Mouse (Mus musculus) small intestine, adult 2 months (tissue): ENCODE data around the gene Rnf135. TPM values are rescaled to one million over a fixed set of nuclear protein-coding genes. Genes with fewer than 3 reads are reported as not detected.
A peak's percentile ranks its signal among the peaks of the same experiment; 100 is the strongest.

ENCODE experiments used
- H3K27ac ChIP-seq: fragments of 200-500 bp; 2 replicates; pipeline ENCODE4 v1.5.1; 2012; ENCODE audit warnings: low read depth, low read length, control low read depth, inconsistent platforms; ENCODE audit not compliant: insufficient read depth
- H3K27me3 ChIP-seq: fragments of 200-500 bp; 2 replicates; pipeline ENCODE4 v1.6.1; 2012; ENCODE audit warnings: mild to moderate bottlenecking, moderate library complexity, low read length, inconsistent platforms; ENCODE audit not compliant: control insufficient read depth, insufficient read depth
- H3K36me3 ChIP-seq: fragments of 200-500 bp; 2 replicates; pipeline ENCODE4 v1.6.1; 2012; ENCODE audit warnings: mild to moderate bottlenecking, low read length, control low read depth, inconsistent platforms; ENCODE audit not compliant: control insufficient read depth, insufficient read depth
- H3K4me1 ChIP-seq: fragments of 200-500 bp; 2 replicates; pipeline ENCODE4 v1.6.1; 2012; ENCODE audit warnings: low read length, inconsistent platforms, mixed read lengths; ENCODE audit not compliant: control insufficient read depth, insufficient read depth, insufficient read length
- H3K4me3 ChIP-seq: fragments of 200-500 bp; 2 replicates; pipeline ENCODE4 v1.5.1; 2012; ENCODE audit warnings: low read depth, mild to moderate bottlenecking, control low read depth, inconsistent platforms, low read length, moderate library complexity
- CTCF ChIP-seq: fragments of 200-500 bp; IDR thresholded peaks from 2 replicates; pipeline ENCODE4 v1.5.1; 2012; ENCODE audit warnings: low read depth, mild to moderate bottlenecking, control low read depth, inconsistent platforms, low read length, moderate library complexity, mixed read lengths; ENCODE audit not compliant: insufficient replicate concordance, insufficient read length; ENCODE audit errors: extremely low read depth
- POLR2A ChIP-seq: fragments of 200-500 bp; IDR thresholded peaks from 2 replicates; pipeline ENCODE4 v1.6.1; 2012; ENCODE audit warnings: low read depth, mild to moderate bottlenecking, control low read depth, inconsistent platforms, low read length, moderate library complexity
- WGBS: fragments of 180-500 bp; shearing (Covaris S2); methylation state at CpG from one replicate; pipeline ENCODE4 v1.1.7; 2018; 5-methylcytosine and 5-hydroxymethylcytosine counted together
- polyA plus RNA-seq: library from polyadenylated mRNA; depleted of rRNA; stranded (reverse); fragments of >200 nt; gene quantifications from 2 replicates; pipeline ENCODE4 v1.2.3, GENCODE M21; 2012

Rnf135 gene
- polyA plus RNA-seq, 1 experiment: 5.9 TPM

- no peak overlapping the region for H3K4me3 ChIP-seq
- TF ChIP-seq CTCF: no peak
- no peak for TF ChIP-seq POLR2A
- H3K36me3 ChIP-seq: peaks cover 43% of the 10 kb centered on the region
- no peaks in the 10 kb centered on the region for H3K27me3 ChIP-seq
- 81% methylated on average over 7 of the region's 7 CpGs for WGBS
- H3K4me1 ChIP-seq: peaks cover 11% of the 10 kb centered on the region; the same call in 1 of the 2 replicates
- H3K27ac ChIP-seq: no peak overlapping the region
Observed at GRCm38 (mm10) chr11:80163362-80164116, 20.1 kb upstream of the Rnf135 start.

GRCm38 (mm10) chr11:80164224-80164623, 19.4 kb upstream of the Rnf135 start:
- Histone ChIP-seq H3K27ac (no peak overlapping the region), H3K4me3 (no peak overlapping the region), H3K36me3 (peaks cover 46% of the 10 kb centered on the region), H3K4me1 (peaks cover 11% of the 10 kb centered on the region), H3K27me3 (no peaks in the 10 kb centered on the region)
- WGBS: 80% methylated on average over 2 of the region's 2 CpGs
- TF ChIP-seq POLR2A: no peak
- no peak for TF ChIP-seq CTCF

- peaks cover 41% of the 10 kb centered on the region for H3K36me3 ChIP-seq
- TF ChIP-seq POLR2A (no peak), CTCF (no peak)
- H3K4me3 ChIP-seq: no peak overlapping the region
- H3K27me3 ChIP-seq: no peaks in the 10 kb centered on the region
- peaks cover 21% of the 10 kb centered on the region for H3K4me1 ChIP-seq
- peak overlapping the region; percentile 74 for H3K27ac ChIP-seq
- 73% methylated on average over 9 of the region's 9 CpGs for WGBS
Observed at GRCm38 (mm10) chr11:80168121-80168520, 15.5 kb upstream of the Rnf135 start.

- Histone ChIP-seq H3K4me3 (no peak overlapping the region), H3K36me3 (peaks cover 38% of the 10 kb centered on the region), H3K27me3 (no peaks in the 10 kb centered on the region), H3K4me1 (peaks cover 21% of the 10 kb centered on the region), H3K27ac (peak overlapping the region; percentile 87)
- no peak for TF ChIP-seq POLR2A
- no peak for TF ChIP-seq CTCF
- WGBS: 41% methylated on average over 4 of the region's 4 CpGs
Observed at GRCm38 (mm10) chr11:80168611-80169249, 14.9 kb upstream of the Rnf135 start.

- 74% methylated on average over 3 of the region's 3 CpGs for WGBS
Observed at GRCm38 (mm10) chr11:80169629-80170028, 14.0 kb upstream of the Rnf135 start.

GRCm38 (mm10) chr11:80170351-80170750, 13.3 kb upstream of the Rnf135 start:
- H3K4me1 ChIP-seq: peaks cover 26% of the 10 kb centered on the region
- no peak for TF ChIP-seq POLR2A
- no peak for TF ChIP-seq CTCF
- WGBS: 77% methylated on average over 5 of the region's 5 CpGs
- peak overlapping the region; percentile 70; the same call in 1 of the 2 replicates for H3K27ac ChIP-seq
- no peak overlapping the region for H3K4me3 ChIP-seq
- H3K27me3 ChIP-seq: no peaks in the 10 kb centered on the region
- H3K36me3 ChIP-seq: peaks cover 34% of the 10 kb centered on the region

More at GRCm38 (mm10) chr11:80169629-80170028, 14.0 kb upstream of the Rnf135 start:
- Histone ChIP-seq H3K4me3 (no peak overlapping the region), H3K27ac (no peak overlapping the region), H3K36me3 (peaks cover 36% of the 10 kb centered on the region), H3K27me3 (no peaks in the 10 kb centered on the region), H3K4me1 (peaks cover 26% of the 10 kb centered on the region)
- TF ChIP-seq POLR2A (no peak), CTCF (no peak)

GRCm38 (mm10) chr11:80171884-80172283, 11.8 kb upstream of the Rnf135 start:
- TF ChIP-seq POLR2A (no peak), CTCF (no peak)
- H3K36me3 ChIP-seq: peaks cover 27% of the 10 kb centered on the region
- H3K27ac ChIP-seq: peak overlapping the region; percentile 70
- H3K27me3 ChIP-seq: no peaks in the 10 kb centered on the region
- no peak overlapping the region for H3K4me3 ChIP-seq
- 44% methylated on average over 4 of the region's 4 CpGs for WGBS
- peaks cover 26% of the 10 kb centered on the region for H3K4me1 ChIP-seq
